Mouse (Mus musculus): ENCODE data around the gene Fam71e1. TPM values are rescaled to one million over a fixed set of nuclear protein-coding genes. Genes with fewer than 3 reads are reported as not detected.

Gene Fam71e1
- polyA plus RNA-seq, 1 experiment from 2014 or later, result 19.2 TPM

- no peak overlapping the region for H3K27ac ChIP-seq
- ATAC-seq (replicated peaks; ENCODE audit: low FRiP score, low read depth), result no peak
- H3K9ac ChIP-seq (ENCODE audit: low read depth, low read length), result no peak overlapping the region
- H3K9me3 ChIP-seq (replicated peaks; ENCODE audit: low read length), result no peaks in the 10 kb centered on the region
- no peak overlapping the region for H3K4me3 ChIP-seq (replicated peaks; ENCODE audit: low read depth, low read length)
- TF ChIP-seq CTCF (IDR thresholded peaks at IDR 0.05; ENCODE audit: low read depth), result no peak
- DNase-seq (ENCODE audit: low spot score), result no peak
- WGBS, result 80% methylated on average over 10 of the region's 10 CpGs
- H3K27me3 ChIP-seq (ENCODE audit: insufficient read depth, low read length), result peaks cover 21% of the 10 kb centered on the region
- H3K36me3 ChIP-seq (ENCODE audit: insufficient read depth, low read length), result no peaks in the 10 kb centered on the region
- peaks cover 12% of the 10 kb centered on the region; the same call in 1 of the 2 replicates for H3K4me1 ChIP-seq (replicated peaks; ENCODE audit: insufficient read depth, low read length)
- H3K4me2 ChIP-seq (ENCODE audit: low read length), result no peak overlapping the region
Measured at GRCm38 (mm10) chr7:44466006-44466887, 30.1 kb upstream of the Fam71e1 start.

GRCm38 (mm10) chr7:44466888-44467311, 29.5 kb upstream of the Fam71e1 start:
- WGBS, result 82% methylated on average over 16 of the region's 16 CpGs
- ATAC-seq (replicated peaks; ENCODE audit: low FRiP score, low read depth), result no peak
- no peak overlapping the region for H3K4me2 ChIP-seq (ENCODE audit: low read length)
- H3K4me3 ChIP-seq (replicated peaks; ENCODE audit: low read depth, low read length), result no peak overlapping the region
- H3K4me1 ChIP-seq (replicated peaks; ENCODE audit: insufficient read depth, low read length), result peaks cover 12% of the 10 kb centered on the region; the same call in 1 of the 2 replicates
- no peak overlapping the region for H3K27ac ChIP-seq
- H3K9ac ChIP-seq (ENCODE audit: low read depth, low read length), result no peak overlapping the region
- H3K9me3 ChIP-seq (replicated peaks; ENCODE audit: low read length), result no peaks in the 10 kb centered on the region
- no peak for TF ChIP-seq CTCF (IDR thresholded peaks at IDR 0.05; ENCODE audit: low read depth)
- DNase-seq (ENCODE audit: low spot score), result no peak
- peaks cover 15% of the 10 kb centered on the region for H3K27me3 ChIP-seq (ENCODE audit: insufficient read depth, low read length)
- H3K36me3 ChIP-seq (ENCODE audit: insufficient read depth, low read length), result no peaks in the 10 kb centered on the region

- ATAC-seq (replicated peaks; ENCODE audit: low FRiP score, low read depth), result peak; percentile 93
- TF ChIP-seq CTCF (IDR thresholded peaks at IDR 0.05; ENCODE audit: low read depth), result no peak
- H3K4me3 ChIP-seq (replicated peaks; ENCODE audit: low read depth, low read length), result peak within 1 kb of the TSS; percentile 66
- no peaks in the 10 kb centered on the region for H3K36me3 ChIP-seq (ENCODE audit: insufficient read depth, low read length)
- peaks cover 6% of the 10 kb centered on the region; the same call in 1 of the 2 replicates for H3K27me3 ChIP-seq (ENCODE audit: insufficient read depth, low read length)
- under 1% methylated on average over 42 of the region's 42 CpGs for WGBS
- H3K4me2 ChIP-seq (ENCODE audit: low read length), result peak within 1 kb of the TSS; percentile 65
- peak; percentile 99 for DNase-seq (ENCODE audit: low spot score)
- peak within 1 kb of the TSS; percentile 52; the same call in 1 of the 2 replicates for H3K27ac ChIP-seq
- no peaks in the 10 kb centered on the region for H3K9me3 ChIP-seq (replicated peaks; ENCODE audit: low read length)
- peak within 1 kb of the TSS; percentile 69 for H3K9ac ChIP-seq (ENCODE audit: low read depth, low read length)
- 0 out of 2 replicates have a peak, but pooled peaks cover 7% of the 10 kb centered on the region for H3K4me1 ChIP-seq (replicated peaks; ENCODE audit: insufficient read depth, low read length)
Measured at GRCm38 (mm10) chr7:44467811-44468411, 28.5 kb upstream of the Fam71e1 start, which contains the start of gene Josd2. Josd2 (plus strand) TSS chr7:44467980.

GRCm38 (mm10) chr7:44468644-44469285, 27.6 kb upstream of the Fam71e1 start:
- Histone ChIP-seq H3K36me3 (ENCODE audit: insufficient read depth, low read length) (no peaks in the 10 kb centered on the region), H3K4me1 (replicated peaks; ENCODE audit: insufficient read depth, low read length) (0 out of 2 replicates have a peak, but pooled peaks cover 7% of the 10 kb centered on the region), H3K4me2 (ENCODE audit: low read length) (peak overlapping the region; percentile 65), H3K27ac (no peak overlapping the region), H3K27me3 (ENCODE audit: insufficient read depth, low read length) (no peaks in the 10 kb centered on the region), H3K4me3 (replicated peaks; ENCODE audit: low read depth, low read length) (peak overlapping the region; percentile 66), H3K9ac (ENCODE audit: low read depth, low read length) (peak overlapping the region; percentile 69; the same call in 1 of the 2 replicates), H3K9me3 (replicated peaks; ENCODE audit: low read length) (no peaks in the 10 kb centered on the region)
- ATAC-seq (replicated peaks; ENCODE audit: low FRiP score, low read depth), result no peak
- TF ChIP-seq CTCF (IDR thresholded peaks at IDR 0.05; ENCODE audit: low read depth), result no peak
- 69% methylated on average over 15 of the region's 15 CpGs for WGBS
- DNase-seq (ENCODE audit: low spot score), result no peak

GRCm38 (mm10) chr7:44469677-44470675, 26.4 kb upstream of the Fam71e1 start:
- no peak for ATAC-seq (replicated peaks; ENCODE audit: low FRiP score, low read depth)
- TF ChIP-seq CTCF (IDR thresholded peaks at IDR 0.05; ENCODE audit: low read depth), result no peak
- Histone ChIP-seq H3K9ac (ENCODE audit: low read depth, low read length) (no peak overlapping the region), H3K4me2 (ENCODE audit: low read length) (no peak overlapping the region), H3K4me1 (replicated peaks; ENCODE audit: insufficient read depth, low read length) (0 out of 2 replicates have a peak, but pooled peaks cover 7% of the 10 kb centered on the region), H3K36me3 (ENCODE audit: insufficient read depth, low read length) (no peaks in the 10 kb centered on the region), H3K27me3 (ENCODE audit: insufficient read depth, low read length) (0 out of 2 replicates have a peak, but pooled peaks cover 8% of the 10 kb centered on the region), H3K4me3 (replicated peaks; ENCODE audit: low read depth, low read length) (no peak overlapping the region), H3K27ac (no peak overlapping the region), H3K9me3 (replicated peaks; ENCODE audit: low read length) (no peaks in the 10 kb centered on the region)
- WGBS, result 88% methylated on average over 16 of the region's 16 CpGs
- no peak for DNase-seq (ENCODE audit: low spot score)

Measured in kidney, postnatal 0 days (tissue).